Mouse (Mus musculus) gastrocnemius, postnatal 10 days (tissue): ENCODE measurements around the gene Rab30. TPM values are rescaled to one million over a fixed set of nuclear protein-coding genes. Genes with fewer than 3 reads are reported as not detected.

Experiments used
- DNase-seq: peaks from one replicate; pipeline ENCODE4 v3.0.0; 2021; ENCODE audit warnings: mixed read lengths
- total RNA-seq, 2 experiments: library from RNA; stranded (reverse); gene quantifications; 2 replicates each; pipeline ENCODE4 v1.2.3; 2021

Rab30 gene
- total RNA-seq, 2 experiments from 2014 or later = 7.4 to 8.2 TPM

GRCm38 (mm10) chr7:92842254-92842653 lies 100.9 kb downstream of the Rab30 start:
- DNase-seq = no peak

- no peak for DNase-seq
These were observed 106.8 kb downstream of the Rab30 start for GRCm38 (mm10) chr7:92848246-92848645.

GRCm38 (mm10) chr7:92866526-92866925 lies 125.1 kb downstream of the Rab30 start:
- DNase-seq = no peak

- DNase-seq = no peak
These were observed 128.8 kb downstream of the Rab30 start for GRCm38 (mm10) chr7:92870161-92870560.

GRCm38 (mm10) chr7:92871596-92871995 lies 130.2 kb downstream of the Rab30 start:
- DNase-seq = no peak

- DNase-seq = peak; percentile 98
These were observed 132.8 kb downstream of the Rab30 start, which contains the start of the genes Ddias and Prcp for GRCm38 (mm10) chr7:92874116-92874675. Gene Ddias, minus strand, starts transcription at chr7:92874247. Gene Prcp, plus strand, starts transcription at chr7:92874470.

GRCm38 (mm10) chr7:92874761-92875408 lies 133.5 kb downstream of the Rab30 start:
- DNase-seq = peak; percentile 72

GRCm38 (mm10) chr7:92876066-92876465 lies 134.7 kb downstream of the Rab30 start:
- DNase-seq = no peak

- no peak for DNase-seq
These were observed 135.1 kb downstream of the Rab30 start for GRCm38 (mm10) chr7:92876538-92876937.

GRCm38 (mm10) chr7:92878575-92879285 lies 137.3 kb downstream of the Rab30 start:
- DNase-seq = no peak

GRCm38 (mm10) chr7:92883850-92884716 lies 142.7 kb downstream of the Rab30 start:
- DNase-seq = no peak

- DNase-seq = no peak
These were observed 143.7 kb downstream of the Rab30 start for GRCm38 (mm10) chr7:92884998-92885660.

GRCm38 (mm10) chr7:92886801-92887200 lies 145.4 kb downstream of the Rab30 start:
- DNase-seq = no peak

- DNase-seq = no peak
These were observed 145.8 kb downstream of the Rab30 start for GRCm38 (mm10) chr7:92887230-92887629.

- no peak for DNase-seq
These were observed 148.8 kb downstream of the Rab30 start for GRCm38 (mm10) chr7:92890211-92890610.

GRCm38 (mm10) chr7:92890618-92891230 lies 149.3 kb downstream of the Rab30 start:
- no peak for DNase-seq

GRCm38 (mm10) chr7:92893478-92893877 lies 152.1 kb downstream of the Rab30 start:
- DNase-seq = no peak
